Mouse (Mus musculus) intestine, postnatal 0 days (tissue): ENCODE results near the gene Dnajb5. TPM values are rescaled to one million over a fixed set of nuclear protein-coding genes. Genes with fewer than 3 reads are reported as not detected.

Source experiments
- ATAC-seq: fragments of 200-750 bp; cut with Nextera tagmentation; 2 replicates; pipeline ENCODE4 v1.8.0; 2017; ENCODE audit warnings: mild to moderate bottlenecking, moderate TSS enrichment, moderate library complexity
- H3K27ac ChIP-seq: fragments of 300-500 bp; sonication (generic); 2 replicates; pipeline ENCODE4 v1.5.1; 2014; ENCODE audit warnings: mild to moderate bottlenecking, low read depth, low read length, moderate library complexity
- H3K27me3 ChIP-seq: fragments of 300-500 bp; sonication (generic); replicated peaks from 2 replicates; pipeline ENCODE4 v1.6.1; 2014; ENCODE audit warnings: low read length, mixed read lengths; ENCODE audit not compliant: control insufficient read depth, insufficient read depth
- H3K36me3 ChIP-seq: fragments of 300-500 bp; sonication (generic); 2 replicates; pipeline ENCODE4 v1.6.1; 2014; ENCODE audit warnings: mild to moderate bottlenecking, moderate library complexity; ENCODE audit not compliant: control insufficient read depth, insufficient read depth
- H3K4me1 ChIP-seq: fragments of 300-500 bp; sonication (generic); replicated peaks from 2 replicates; pipeline ENCODE4 v1.6.1; 2014; ENCODE audit warnings: antibody characterized with exemption, low read length, mixed read lengths; ENCODE audit not compliant: control insufficient read depth, insufficient read depth
- H3K4me2 ChIP-seq: fragments of 300-500 bp; sonication (generic); replicated peaks from 2 replicates; pipeline ENCODE4 v1.6.1; 2014; ENCODE audit warnings: low read depth, mild to moderate bottlenecking, moderate library complexity
- H3K4me3 ChIP-seq: fragments of 300-500 bp; sonication (generic); 2 replicates; pipeline ENCODE4 v1.5.1; 2014; ENCODE audit warnings: low read depth, low read length
- H3K9ac ChIP-seq: fragments of 300-500 bp; sonication (generic); 2 replicates; pipeline ENCODE4 v1.6.1; 2014; ENCODE audit warnings: mild to moderate bottlenecking, low read depth, low read length
- H3K9me3 ChIP-seq: fragments of 300-500 bp; sonication (generic); 2 replicates; pipeline ENCODE4 v1.6.1; 2016; ENCODE audit warnings: mixed run types; ENCODE audit not compliant: control insufficient read depth
- CTCF ChIP-seq: sonication (generic); IDR thresholded peaks from 2 replicates; pipeline ENCODE4 v1.5.1; 2016; ENCODE audit warnings: low read depth, mild to moderate bottlenecking, control low read depth, antibody characterized with exemption, moderate library complexity
- WGBS: fragments of 180-500 bp; shearing (Covaris S2); extraction: QIAGEN DNeasy Blood & Tissue Kit; methylation state at CpG from one replicate; pipeline ENCODE4 v1.1.7; 2014; 5-methylcytosine and 5-hydroxymethylcytosine counted together
- polyA plus RNA-seq: library from polyadenylated mRNA; unstranded; fragments of >200 nt; fragmentation: Nextera tagmentation; extraction: Ambion mirVana; gene quantifications from 2 replicates; pipeline ENCODE4 v1.2.1, GENCODE M21; 2015

Dnajb5 gene
- polyA plus RNA-seq, 1 experiment from 2014 or later, result 8.8 TPM

DNA sequence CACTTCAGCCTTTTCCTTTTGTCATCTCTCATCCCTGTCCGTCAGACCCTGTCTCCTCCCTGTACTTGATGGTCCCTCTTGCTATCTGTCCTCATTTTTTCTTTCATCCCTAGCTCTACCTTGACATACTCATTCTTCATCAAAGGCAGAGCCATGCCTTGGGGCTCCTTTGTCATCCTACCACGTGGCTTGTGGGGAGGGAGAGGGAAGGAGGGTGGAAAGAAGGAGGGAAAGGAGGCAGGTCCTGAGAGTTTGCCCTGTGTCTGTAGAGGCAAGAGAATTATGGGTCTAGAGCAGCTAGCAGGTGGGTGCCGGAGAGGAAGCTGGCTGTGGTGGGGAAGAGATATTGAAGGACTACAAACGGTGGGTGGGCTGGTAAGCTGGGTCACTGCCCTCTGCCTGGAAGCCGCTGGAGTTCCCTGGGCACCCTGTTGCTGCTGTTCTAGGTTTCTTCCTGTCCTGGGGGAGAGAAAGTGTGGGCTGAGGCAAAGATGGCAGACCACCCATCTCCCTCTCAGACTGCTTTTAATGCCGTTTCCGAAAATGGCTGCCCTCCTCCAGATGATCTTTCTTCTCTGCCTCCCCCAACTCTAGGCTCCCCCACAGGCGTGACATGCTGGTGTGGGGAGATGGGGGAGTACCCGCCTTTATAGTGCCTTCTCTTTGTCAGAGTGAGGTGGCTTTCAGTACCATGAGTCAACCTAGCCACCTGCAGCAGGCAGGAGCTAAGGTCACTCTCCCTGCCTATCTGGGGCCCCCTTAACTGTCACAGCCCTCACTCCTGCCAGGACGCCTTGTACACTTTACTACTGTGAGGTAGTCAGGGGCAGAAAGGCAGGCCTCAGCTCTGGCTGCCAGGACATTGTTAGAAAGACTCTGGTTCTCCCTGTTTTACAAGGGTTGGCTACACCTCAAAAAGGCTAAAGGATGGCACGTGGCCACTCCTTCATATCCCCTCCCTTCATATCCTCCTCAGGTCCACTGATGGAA is 1.9 kb downstream of the Dnajb5 start:
- Histone ChIP-seq H3K9me3 (no peaks in the 10 kb centered on the region), H3K27me3 (0 out of 2 replicates have a peak, but pooled peaks cover 9% of the 10 kb centered on the region), H3K4me1 (peaks cover 8% of the 10 kb centered on the region; the same call in 1 of the 2 replicates), H3K9ac (no peak overlapping the region; the same call in 1 of the 2 replicates), H3K4me3 (no peak overlapping the region), H3K36me3 (peaks cover 2% of the 10 kb centered on the region; the same call in 1 of the 2 replicates), H3K4me2 (peak overlapping the region; percentile 27; the same call in 1 of the 2 replicates), H3K27ac (peak overlapping the region; percentile 64)
- WGBS, result 58% methylated on average over 11 of the region's 11 CpGs
- ATAC-seq, result peak; percentile 58
- no peak for TF ChIP-seq CTCF

DNA sequence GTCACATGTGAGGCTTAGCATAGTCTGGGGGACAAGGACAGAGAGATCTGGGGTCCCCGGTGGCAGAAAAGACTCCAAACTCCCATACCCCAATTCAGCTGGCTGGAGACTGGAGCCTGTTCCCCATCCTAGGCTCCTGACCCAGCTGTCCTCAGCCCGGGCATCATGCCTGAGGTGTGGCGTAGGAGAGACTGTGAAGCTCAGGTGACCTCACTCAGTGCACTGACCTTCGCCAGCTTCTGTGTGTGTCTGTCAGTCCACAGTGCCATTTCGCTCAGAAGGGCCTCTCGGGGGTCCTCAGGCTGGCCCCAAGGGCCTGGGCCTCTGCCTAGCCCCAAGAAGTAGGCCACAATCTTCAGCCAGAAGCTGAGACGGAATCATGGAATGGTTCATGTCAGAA is 2.9 kb downstream of the Dnajb5 start:
- WGBS, result 81% methylated on average over 7 of the region's 7 CpGs
- ATAC-seq, result no peak
- H3K27ac ChIP-seq, result peak overlapping the region; percentile 64

DNA sequence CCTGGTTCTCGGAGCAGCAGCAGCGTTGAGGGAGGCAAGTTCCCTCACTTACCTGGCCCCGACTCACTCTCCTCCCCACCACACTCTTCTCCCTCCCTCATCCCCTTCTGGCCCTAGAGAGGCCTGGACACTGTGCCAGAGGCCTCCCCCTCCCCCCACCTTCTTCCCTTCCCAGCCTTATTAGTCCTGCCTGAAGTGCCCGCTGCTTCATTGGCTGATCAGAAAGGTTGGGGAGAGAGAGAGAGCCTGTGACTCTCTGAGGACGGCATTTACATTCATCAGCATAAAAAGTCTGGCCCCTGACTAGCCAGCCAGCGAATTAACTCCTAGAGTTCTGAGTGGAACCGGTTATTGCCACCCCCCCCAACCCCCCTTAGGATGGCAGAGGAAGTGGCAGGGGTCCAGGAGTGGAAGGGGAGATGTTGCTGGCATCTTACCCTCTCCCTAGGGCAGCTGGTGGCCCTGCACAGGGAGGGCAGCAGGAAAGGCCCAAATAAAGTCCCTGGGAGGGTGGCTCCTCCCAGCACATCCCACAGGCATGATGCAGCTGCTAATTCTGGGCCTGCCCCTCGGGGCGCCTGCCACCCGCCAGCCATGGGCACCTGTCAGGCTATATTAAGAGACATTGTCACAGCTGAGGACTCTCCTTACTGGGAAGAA is 4.0 kb downstream of the Dnajb5 start:
- no peak for ATAC-seq
- H3K27ac ChIP-seq, result no peak overlapping the region

More for the DNA sequence above, 2.9 kb downstream of the Dnajb5 start:
- H3K4me2 ChIP-seq, result no peak overlapping the region
- H3K36me3 ChIP-seq, result peaks cover 13% of the 10 kb centered on the region
- peaks cover 8% of the 10 kb centered on the region; the same call in 1 of the 2 replicates for H3K4me1 ChIP-seq
- no peak for TF ChIP-seq CTCF
- no peaks in the 10 kb centered on the region for H3K9me3 ChIP-seq
- H3K9ac ChIP-seq, result no peak overlapping the region
- H3K27me3 ChIP-seq, result 0 out of 2 replicates have a peak, but pooled peaks cover 4% of the 10 kb centered on the region
- H3K4me3 ChIP-seq, result no peak overlapping the region

DNA sequence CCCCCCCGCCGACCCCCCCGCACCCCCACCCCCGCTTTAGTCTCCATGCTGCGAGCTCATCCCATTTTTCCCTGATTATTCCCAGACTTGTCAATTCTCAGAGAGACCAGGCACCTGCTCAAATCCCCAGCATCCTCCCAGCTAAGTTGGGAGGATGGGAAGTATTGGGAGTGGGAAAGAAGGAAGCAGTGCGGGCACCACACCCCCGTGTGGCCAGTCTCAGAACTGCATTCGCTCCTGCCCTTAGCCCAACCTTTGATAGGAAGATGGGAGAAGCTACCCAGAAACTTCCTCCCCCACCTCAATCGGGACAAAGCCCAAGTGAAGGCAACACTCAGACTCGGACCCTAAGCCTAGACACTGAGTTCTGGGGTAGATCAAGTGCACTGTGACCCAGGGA is 4.7 kb downstream of the Dnajb5 start:
- Histone ChIP-seq H3K4me3 (no peak overlapping the region), H3K27me3 (no peaks in the 10 kb centered on the region), H3K4me2 (no peak overlapping the region), H3K4me1 (peaks cover 6% of the 10 kb centered on the region; the same call in 1 of the 2 replicates), H3K9me3 (no peaks in the 10 kb centered on the region), H3K36me3 (peaks cover 21% of the 10 kb centered on the region), H3K27ac (no peak overlapping the region; the same call in 1 of the 2 replicates), H3K9ac (no peak overlapping the region; the same call in 1 of the 2 replicates)
- no peak for ATAC-seq
- peak; percentile 94 for TF ChIP-seq CTCF
- WGBS, result 15% methylated on average over 10 of the region's 10 CpGs

More for the DNA sequence above, 4.0 kb downstream of the Dnajb5 start:
- H3K36me3 ChIP-seq, result peaks cover 21% of the 10 kb centered on the region
- no peaks in the 10 kb centered on the region for H3K9me3 ChIP-seq
- H3K4me2 ChIP-seq, result no peak overlapping the region
- 54% methylated on average over 9 of the region's 10 CpGs for WGBS
- no peak overlapping the region for H3K4me3 ChIP-seq
- no peak overlapping the region for H3K9ac ChIP-seq
- H3K4me1 ChIP-seq, result peaks cover 8% of the 10 kb centered on the region; the same call in 1 of the 2 replicates
- TF ChIP-seq CTCF, result no peak
- H3K27me3 ChIP-seq, result no peaks in the 10 kb centered on the region

DNA sequence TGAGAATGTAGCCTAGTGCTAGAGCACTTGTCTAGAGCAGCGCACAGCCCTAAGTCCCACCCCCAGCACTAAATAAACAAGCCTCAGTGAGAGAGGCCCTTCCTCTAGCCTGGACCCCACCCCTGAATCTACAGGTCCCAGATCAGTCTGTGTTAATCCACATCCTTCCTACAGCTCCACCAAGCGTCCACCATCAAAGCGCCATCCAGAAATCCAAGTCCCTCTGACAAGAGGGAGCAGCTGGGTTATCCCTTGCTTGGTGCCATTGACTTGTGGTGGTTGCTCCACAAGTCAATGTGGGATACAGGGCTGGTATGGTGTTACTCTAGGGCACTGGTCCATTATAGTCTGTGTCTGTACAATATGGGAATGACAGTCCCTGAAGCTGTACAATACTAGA is 5.6 kb downstream of the Dnajb5 start:
- H3K4me3 ChIP-seq, result no peak overlapping the region
- H3K36me3 ChIP-seq, result peaks cover 21% of the 10 kb centered on the region
- H3K9ac ChIP-seq, result no peak overlapping the region
- no peak for ATAC-seq
- H3K4me1 ChIP-seq, result 0 out of 2 replicates have a peak, but pooled peaks cover 5% of the 10 kb centered on the region
- no peaks in the 10 kb centered on the region for H3K27me3 ChIP-seq
- WGBS, result 89% methylated on average over 3 of the region's 3 CpGs
- no peaks in the 10 kb centered on the region for H3K9me3 ChIP-seq
- no peak overlapping the region for H3K4me2 ChIP-seq
- TF ChIP-seq CTCF, result no peak
- H3K27ac ChIP-seq, result no peak overlapping the region

DNA sequence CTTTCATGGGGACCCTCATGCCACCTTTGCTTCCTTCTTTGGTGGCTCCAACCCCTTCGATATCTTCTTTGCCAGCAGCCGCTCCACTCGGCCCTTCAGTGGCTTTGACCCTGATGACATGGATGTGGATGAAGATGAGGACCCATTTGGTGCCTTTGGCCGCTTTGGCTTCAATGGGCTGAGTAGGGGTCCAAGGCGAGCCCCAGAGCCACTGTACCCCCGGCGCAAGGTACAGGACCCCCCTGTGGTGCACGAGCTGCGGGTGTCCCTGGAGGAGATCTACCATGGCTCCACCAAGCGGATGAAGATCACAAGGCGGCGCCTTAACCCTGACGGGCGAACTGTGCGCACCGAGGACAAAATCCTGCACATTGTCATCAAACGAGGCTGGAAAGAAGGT is 7.0 kb downstream of the Dnajb5 start:
- Histone ChIP-seq H3K4me2 (no peak overlapping the region), H3K27me3 (no peaks in the 10 kb centered on the region), H3K36me3 (peaks cover 21% of the 10 kb centered on the region), H3K4me1 (0 out of 2 replicates have a peak, but pooled peaks cover under 1% of the 10 kb centered on the region), H3K27ac (no peak overlapping the region), H3K9me3 (no peaks in the 10 kb centered on the region), H3K9ac (no peak overlapping the region), H3K4me3 (no peak overlapping the region)
- ATAC-seq, result no peak
- 95% methylated on average over 17 of the region's 17 CpGs for WGBS
- TF ChIP-seq CTCF, result no peak
